Mouse (Mus musculus): ENCODE results near the gene Ubap2l. TPM values are rescaled to one million over a fixed set of nuclear protein-coding genes. Genes with fewer than 3 reads are reported as not detected.
A peak's percentile ranks its signal among the peaks of the same experiment; 100 is the strongest.

Ubap2l gene
- polyA plus RNA-seq, 1 experiment from 2014 or later, result 120 TPM

DNA sequence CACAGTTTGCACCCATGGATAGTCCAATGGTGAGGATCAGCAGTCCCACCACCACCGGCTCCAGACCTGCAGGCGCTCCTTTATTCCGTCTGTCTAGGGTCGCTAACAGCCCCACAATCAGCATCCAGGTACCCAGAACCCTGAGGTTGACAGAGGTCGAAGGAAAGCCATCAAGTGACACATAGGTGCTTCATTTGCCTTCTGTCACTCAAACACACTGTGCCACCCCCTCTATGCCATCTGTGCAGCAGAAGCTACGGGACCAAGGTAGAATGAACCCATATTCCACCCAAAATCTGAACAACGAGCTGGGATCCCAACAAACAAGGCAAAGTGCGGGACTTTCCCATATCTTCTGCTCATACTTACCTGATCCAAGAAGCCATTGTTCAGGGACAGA is 86.9 kb downstream of the Ubap2l start:
- Histone ChIP-seq H3K9me3 (replicated peaks; ENCODE audit: control insufficient read depth, low read length, poor library complexity, severe bottlenecking) (no peaks in the 10 kb centered on the region), H3K4me3 (ENCODE audit: low read depth, low read length) (no peak overlapping the region), H3K36me3 (ENCODE audit: control insufficient read depth, insufficient read depth, low read length) (no peaks in the 10 kb centered on the region), H3K9ac (ENCODE audit: low read depth, low read length) (no peak overlapping the region), H3K27ac (ENCODE audit: low read length) (no peak overlapping the region), H3K27me3 (ENCODE audit: control insufficient read depth, insufficient read depth, low read depth, low read length) (no peaks in the 10 kb centered on the region), H3K4me1 (ENCODE audit: control insufficient read depth, insufficient read depth, low read length) (peaks cover 29% of the 10 kb centered on the region), H3K4me2 (ENCODE audit: low read length) (no peak overlapping the region)
- no peak for ATAC-seq
- WGBS, result 96% methylated on average over 8 of the region's 8 CpGs

- 35% methylated on average over 22 of the region's 22 CpGs for WGBS
- Histone ChIP-seq H3K4me2 (ENCODE audit: low read length) (peak overlapping the region; percentile 88), H3K4me3 (ENCODE audit: low read depth, low read length) (peak overlapping the region; percentile 85), H3K27ac (ENCODE audit: low read length) (peak overlapping the region; percentile 89), H3K9me3 (replicated peaks; ENCODE audit: control insufficient read depth, low read length, poor library complexity, severe bottlenecking) (no peaks in the 10 kb centered on the region), H3K9ac (ENCODE audit: low read depth, low read length) (peak overlapping the region; percentile 97), H3K36me3 (ENCODE audit: control insufficient read depth, insufficient read depth, low read length) (no peaks in the 10 kb centered on the region), H3K4me1 (ENCODE audit: control insufficient read depth, insufficient read depth, low read length) (peaks cover 39% of the 10 kb centered on the region), H3K27me3 (ENCODE audit: control insufficient read depth, insufficient read depth, low read depth, low read length) (no peaks in the 10 kb centered on the region)
- ATAC-seq, result no peak
These were observed 88.3 kb downstream of the Ubap2l start for GRCm38 (mm10) chr3:89963926-89964739.

DNA sequence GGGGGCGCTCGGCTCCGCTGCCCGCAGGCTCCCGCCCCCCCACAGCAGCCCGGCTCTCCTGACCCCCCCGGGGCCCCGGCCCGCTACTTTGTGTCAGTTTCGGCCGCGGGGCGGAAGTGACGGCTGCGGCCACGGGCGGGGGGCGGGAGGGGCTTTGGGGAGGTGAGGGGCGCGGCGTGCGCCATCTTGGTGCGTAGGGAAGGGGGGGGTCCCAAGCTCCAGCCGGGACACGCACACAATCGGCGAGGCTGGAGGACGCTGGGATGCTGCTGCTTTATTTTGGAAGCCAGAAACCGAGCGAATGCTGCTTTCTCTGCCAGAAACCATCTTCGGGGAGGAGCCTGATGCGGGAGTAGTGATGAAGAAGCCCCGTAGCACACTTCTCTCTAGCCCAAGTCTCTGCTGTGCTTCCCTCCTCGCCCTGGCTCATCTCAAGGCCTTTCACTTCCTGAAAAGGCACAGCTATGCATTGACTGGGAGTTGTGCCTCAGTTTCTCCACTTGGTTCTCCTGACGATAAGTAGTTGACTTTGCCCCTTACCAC is 89.1 kb downstream of the Ubap2l start, which contains the start of gene Atp8b2:
Atp8b2 (minus strand) TSS at position 288 of the 543 bp plus-strand sequence.
- peak; percentile 55 for ATAC-seq
- H3K4me1 ChIP-seq (ENCODE audit: control insufficient read depth, insufficient read depth, low read length), result peaks cover 41% of the 10 kb centered on the region
- peak within 1 kb of the TSS; percentile 89 for H3K27ac ChIP-seq (ENCODE audit: low read length)
- H3K4me2 ChIP-seq (ENCODE audit: low read length), result peak within 1 kb of the TSS; percentile 88
- H3K27me3 ChIP-seq (ENCODE audit: control insufficient read depth, insufficient read depth, low read depth, low read length), result no peaks in the 10 kb centered on the region
- H3K9me3 ChIP-seq (replicated peaks; ENCODE audit: control insufficient read depth, low read length, poor library complexity, severe bottlenecking), result no peaks in the 10 kb centered on the region
- peak within 1 kb of the TSS; percentile 97 for H3K9ac ChIP-seq (ENCODE audit: low read depth, low read length)
- H3K36me3 ChIP-seq (ENCODE audit: control insufficient read depth, insufficient read depth, low read length), result no peaks in the 10 kb centered on the region
- peak within 1 kb of the TSS; percentile 85 for H3K4me3 ChIP-seq (ENCODE audit: low read depth, low read length)
- under 1% methylated on average over 30 of the region's 35 CpGs for WGBS

GRCm38 (mm10) chr3:89962751-89963220 is 89.6 kb downstream of the Ubap2l start:
- H3K36me3 ChIP-seq (ENCODE audit: control insufficient read depth, insufficient read depth, low read length), result 0 out of 2 replicates have a peak, but pooled peaks cover 3% of the 10 kb centered on the region
- peak overlapping the region; percentile 89 for H3K27ac ChIP-seq (ENCODE audit: low read length)
- H3K4me1 ChIP-seq (ENCODE audit: control insufficient read depth, insufficient read depth, low read length), result peaks cover 41% of the 10 kb centered on the region
- no peaks in the 10 kb centered on the region for H3K27me3 ChIP-seq (ENCODE audit: control insufficient read depth, insufficient read depth, low read depth, low read length)
- H3K4me2 ChIP-seq (ENCODE audit: low read length), result peak overlapping the region; percentile 88
- under 1% methylated on average over 29 of the region's 30 CpGs for WGBS
- peak; percentile 15; the same call in 1 of the 2 replicates for ATAC-seq
- peak overlapping the region; percentile 97 for H3K9ac ChIP-seq (ENCODE audit: low read depth, low read length)
- no peaks in the 10 kb centered on the region for H3K9me3 ChIP-seq (replicated peaks; ENCODE audit: control insufficient read depth, low read length, poor library complexity, severe bottlenecking)
- H3K4me3 ChIP-seq (ENCODE audit: low read depth, low read length), result peak overlapping the region; percentile 85

GRCm38 (mm10) chr3:89962059-89962750 is 90.2 kb downstream of the Ubap2l start:
- H3K4me3 ChIP-seq (ENCODE audit: low read depth, low read length), result peak overlapping the region; percentile 85
- H3K27me3 ChIP-seq (ENCODE audit: control insufficient read depth, insufficient read depth, low read depth, low read length), result no peaks in the 10 kb centered on the region
- H3K9ac ChIP-seq (ENCODE audit: low read depth, low read length), result peak overlapping the region; percentile 97
- peaks cover 41% of the 10 kb centered on the region for H3K4me1 ChIP-seq (ENCODE audit: control insufficient read depth, insufficient read depth, low read length)
- peak overlapping the region; percentile 88 for H3K4me2 ChIP-seq (ENCODE audit: low read length)
- peaks cover 4% of the 10 kb centered on the region; the same call in 1 of the 2 replicates for H3K36me3 ChIP-seq (ENCODE audit: control insufficient read depth, insufficient read depth, low read length)
- 6% methylated on average over 14 of the region's 14 CpGs for WGBS
- peak overlapping the region; percentile 89 for H3K27ac ChIP-seq (ENCODE audit: low read length)
- no peaks in the 10 kb centered on the region for H3K9me3 ChIP-seq (replicated peaks; ENCODE audit: control insufficient read depth, low read length, poor library complexity, severe bottlenecking)
- ATAC-seq, result no peak

- no peak overlapping the region for H3K9ac ChIP-seq (ENCODE audit: low read depth, low read length)
These were observed 91.0 kb downstream of the Ubap2l start for GRCm38 (mm10) chr3:89961436-89961835.

GRCm38 (mm10) chr3:89960469-89960868 is 92.0 kb downstream of the Ubap2l start:
- Histone ChIP-seq H3K9me3 (replicated peaks; ENCODE audit: control insufficient read depth, low read length, poor library complexity, severe bottlenecking) (no peaks in the 10 kb centered on the region), H3K9ac (ENCODE audit: low read depth, low read length) (peak overlapping the region; percentile 78), H3K4me1 (ENCODE audit: control insufficient read depth, insufficient read depth, low read length) (peaks cover 41% of the 10 kb centered on the region)

More at GRCm38 (mm10) chr3:89961436-89961835, 91.0 kb downstream of the Ubap2l start:
- 69% methylated on average over 4 of the region's 4 CpGs for WGBS
- Histone ChIP-seq H3K4me1 (ENCODE audit: control insufficient read depth, insufficient read depth, low read length) (peaks cover 41% of the 10 kb centered on the region), H3K4me3 (ENCODE audit: low read depth, low read length) (peak overlapping the region; percentile 85), H3K36me3 (ENCODE audit: control insufficient read depth, insufficient read depth, low read length) (peaks cover 11% of the 10 kb centered on the region; the same call in 1 of the 2 replicates), H3K27ac (ENCODE audit: low read length) (no peak overlapping the region), H3K4me2 (ENCODE audit: low read length) (peak overlapping the region; percentile 88), H3K9me3 (replicated peaks; ENCODE audit: control insufficient read depth, low read length, poor library complexity, severe bottlenecking) (no peaks in the 10 kb centered on the region), H3K27me3 (ENCODE audit: control insufficient read depth, insufficient read depth, low read depth, low read length) (no peaks in the 10 kb centered on the region)
- ATAC-seq, result no peak

DNA sequence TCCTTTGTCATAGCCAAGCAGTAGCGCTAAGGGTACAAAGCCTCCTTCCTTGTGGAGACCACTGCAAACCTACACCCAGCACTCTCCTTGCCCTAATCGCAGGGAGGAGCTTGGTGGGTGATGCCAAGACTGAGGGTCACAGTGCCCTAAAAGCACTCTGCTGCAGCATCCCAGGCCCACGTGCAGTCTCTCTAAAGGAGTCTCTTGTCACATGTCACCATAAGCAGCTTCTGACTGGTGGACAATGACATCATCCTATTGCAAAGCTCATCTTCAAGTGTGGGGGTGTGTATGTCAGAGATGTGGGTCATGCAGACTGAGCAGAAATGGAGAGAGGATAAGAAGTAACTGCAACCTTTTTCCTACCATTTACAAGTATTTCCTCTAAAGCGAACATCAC is 93.0 kb downstream of the Ubap2l start:
- Histone ChIP-seq H3K27me3 (ENCODE audit: control insufficient read depth, insufficient read depth, low read depth, low read length) (no peaks in the 10 kb centered on the region), H3K9me3 (replicated peaks; ENCODE audit: control insufficient read depth, low read length, poor library complexity, severe bottlenecking) (no peaks in the 10 kb centered on the region), H3K9ac (ENCODE audit: low read depth, low read length) (peak overlapping the region; percentile 78), H3K4me2 (ENCODE audit: low read length) (peak overlapping the region; percentile 88), H3K4me3 (ENCODE audit: low read depth, low read length) (peak overlapping the region; percentile 60), H3K36me3 (ENCODE audit: control insufficient read depth, insufficient read depth, low read length) (peaks cover 23% of the 10 kb centered on the region), H3K4me1 (ENCODE audit: control insufficient read depth, insufficient read depth, low read length) (peaks cover 34% of the 10 kb centered on the region), H3K27ac (ENCODE audit: low read length) (0 out of 2 replicates have a peak overlapping the region, but pooled peaks have one; percentile 47)
- WGBS, result 64% methylated on average over 4 of the region's 4 CpGs
- peak; percentile 12; the same call in 1 of the 2 replicates for ATAC-seq

More at GRCm38 (mm10) chr3:89960469-89960868, 92.0 kb downstream of the Ubap2l start:
- peak; percentile 90 for ATAC-seq
- WGBS, result 0% methylated on average over 30 of the region's 30 CpGs
- Histone ChIP-seq H3K36me3 (ENCODE audit: control insufficient read depth, insufficient read depth, low read length) (peaks cover 20% of the 10 kb centered on the region; the same call in 1 of the 2 replicates), H3K4me3 (ENCODE audit: low read depth, low read length) (peak overlapping the region; percentile 60), H3K27ac (ENCODE audit: low read length) (peak overlapping the region; percentile 74), H3K27me3 (ENCODE audit: control insufficient read depth, insufficient read depth, low read depth, low read length) (no peaks in the 10 kb centered on the region), H3K4me2 (ENCODE audit: low read length) (peak overlapping the region; percentile 88)
